Mouse (Mus musculus): ENCODE measurements around the gene Ptcd3.
"Not testable (repeated sequence)": the region's sequence is repeated elsewhere in the genome, so short reads cannot be mapped to it uniquely, and the experiment has no call there.

Ptcd3 gene

DNA sequence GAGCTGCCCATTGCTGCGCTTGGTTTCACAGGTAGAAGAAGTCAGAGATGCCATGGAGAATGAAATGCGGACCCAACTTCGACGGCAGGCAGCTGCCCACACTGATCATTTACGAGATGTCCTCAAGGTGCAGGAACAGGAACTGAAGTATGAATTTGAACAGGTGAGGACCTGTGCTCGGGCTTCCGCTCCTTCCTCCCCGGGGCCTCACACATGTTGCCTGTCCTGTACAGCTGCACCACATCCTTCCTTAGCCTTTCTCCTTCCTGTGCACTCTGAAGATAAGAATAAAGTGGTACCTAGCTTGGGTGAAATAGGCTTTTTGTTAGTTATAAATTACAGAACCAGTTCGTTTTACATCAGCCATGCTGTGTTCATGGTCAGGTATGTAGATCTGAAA is 37.2 kb downstream of the Ptcd3 start:
- DNase-seq (ENCODE audit: low read depth, low spot score) = no peak

DNA sequence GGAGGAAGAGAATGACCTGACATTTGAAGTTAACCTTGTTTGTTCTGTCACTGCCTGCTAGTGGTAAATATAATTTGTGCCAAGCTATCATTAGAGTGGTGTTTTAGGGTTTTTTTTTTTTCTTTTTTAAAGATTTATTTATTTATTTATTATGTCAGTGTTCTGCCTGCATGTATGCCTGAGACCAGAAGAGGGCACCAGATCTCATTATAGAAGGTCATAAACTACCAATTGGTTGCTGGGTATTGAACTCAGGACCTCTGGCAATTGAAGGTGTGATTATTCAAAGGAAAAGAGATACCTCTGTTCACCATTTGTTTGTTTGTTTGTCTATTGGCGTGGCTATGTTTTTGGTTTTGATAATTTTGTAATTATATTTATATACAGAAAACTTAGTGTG is 39.7 kb downstream of the Ptcd3 start:
- DNase-seq (ENCODE audit: low read depth, low spot score) = peak; percentile 50

DNA sequence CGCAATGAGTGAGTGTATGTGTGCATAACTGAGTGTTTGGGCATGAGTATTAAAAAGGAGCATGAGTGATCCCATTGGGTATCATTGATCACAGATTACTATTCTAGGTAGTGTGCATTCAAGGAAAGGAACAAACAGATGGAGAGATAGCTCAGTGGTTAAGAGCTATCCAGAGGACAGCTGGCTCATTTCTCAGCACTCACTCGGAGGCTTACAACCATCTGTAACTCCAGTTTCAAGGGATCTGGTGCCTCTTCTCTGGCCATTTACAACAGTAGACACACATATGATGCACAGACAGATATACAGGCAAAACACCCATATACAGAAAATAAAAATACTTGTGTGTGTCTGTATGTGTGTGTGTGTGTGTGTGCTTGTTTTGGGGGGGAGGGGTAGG is 40.8 kb downstream of the Ptcd3 start:
- no peak for DNase-seq (ENCODE audit: low read depth, low spot score)

DNA sequence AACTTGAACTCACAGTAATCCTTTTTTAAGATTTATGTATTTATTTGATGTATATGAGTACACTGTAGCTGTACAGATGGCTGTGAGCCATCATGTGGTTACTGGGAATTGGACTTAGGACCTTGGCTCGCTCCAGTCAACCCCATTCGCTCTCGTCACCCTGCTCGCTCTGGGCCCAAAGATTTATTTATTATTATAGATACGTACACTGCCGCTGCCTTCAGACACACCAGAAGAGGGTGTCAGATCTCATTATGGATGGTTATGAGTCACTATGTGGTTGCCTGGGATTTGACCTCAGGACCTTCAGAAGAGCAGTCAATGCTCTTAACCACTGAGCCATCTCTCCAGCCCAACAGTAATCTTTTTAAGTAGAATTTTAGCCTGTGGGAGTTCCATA is 61.6 kb downstream of the Ptcd3 start:
- DNase-seq (ENCODE audit: low read depth, low spot score) = not testable (repeated sequence)

DNA sequence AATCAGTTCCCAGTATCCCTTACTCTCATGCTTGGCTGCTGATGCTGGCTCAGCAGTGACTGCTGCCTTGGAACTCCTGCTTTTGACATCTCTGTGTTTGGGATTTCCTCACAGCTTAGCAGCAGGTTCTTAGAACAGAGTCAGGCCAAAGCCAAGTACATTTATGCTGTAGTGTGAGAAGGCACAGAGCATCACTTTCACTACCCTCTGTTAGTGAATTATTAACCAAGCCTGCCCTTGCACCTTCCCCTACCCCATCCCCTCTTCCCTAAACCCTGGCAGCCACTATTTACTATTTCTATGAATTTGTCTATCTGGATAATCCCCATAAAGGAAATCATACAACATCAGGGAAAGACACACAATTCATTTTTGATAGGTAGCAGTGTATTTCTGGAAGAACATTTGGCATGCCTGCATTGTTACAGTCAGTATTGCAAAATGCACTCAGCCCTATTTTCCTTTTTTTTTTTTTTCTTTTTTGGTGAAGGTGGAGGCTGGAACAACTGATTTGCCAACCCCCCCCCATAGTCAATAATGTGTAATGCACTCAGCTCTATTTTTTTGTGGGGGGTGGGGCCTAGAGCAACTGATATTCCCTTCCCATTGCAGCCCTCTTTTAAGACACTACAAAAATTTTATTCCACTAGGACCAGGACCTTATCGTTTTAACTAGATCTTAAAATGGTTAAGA is 67.8 kb downstream of the Ptcd3 start:
- DNase-seq (ENCODE audit: low read depth, low spot score) = no peak

DNA sequence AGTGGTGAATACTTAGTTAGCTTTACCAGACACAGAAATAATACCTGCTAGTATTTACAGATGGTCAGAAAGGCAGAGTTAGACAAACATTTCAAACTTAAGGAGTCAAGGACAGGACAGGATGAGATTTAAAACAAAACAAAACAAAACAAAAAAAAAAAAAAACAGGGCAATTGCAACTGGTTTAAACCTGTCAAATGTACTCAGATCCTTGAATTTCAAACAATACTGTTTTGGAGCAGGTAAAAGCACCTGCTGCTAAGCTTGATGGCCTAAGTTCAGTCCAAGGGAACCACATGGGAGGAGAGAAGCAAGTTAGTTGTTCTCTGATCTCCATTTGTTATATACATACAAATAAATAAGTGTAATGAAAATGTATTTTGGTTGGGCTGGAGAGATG is 68.7 kb downstream of the Ptcd3 start:
- DNase-seq (ENCODE audit: low read depth, low spot score) = peak; percentile 46

DNA sequence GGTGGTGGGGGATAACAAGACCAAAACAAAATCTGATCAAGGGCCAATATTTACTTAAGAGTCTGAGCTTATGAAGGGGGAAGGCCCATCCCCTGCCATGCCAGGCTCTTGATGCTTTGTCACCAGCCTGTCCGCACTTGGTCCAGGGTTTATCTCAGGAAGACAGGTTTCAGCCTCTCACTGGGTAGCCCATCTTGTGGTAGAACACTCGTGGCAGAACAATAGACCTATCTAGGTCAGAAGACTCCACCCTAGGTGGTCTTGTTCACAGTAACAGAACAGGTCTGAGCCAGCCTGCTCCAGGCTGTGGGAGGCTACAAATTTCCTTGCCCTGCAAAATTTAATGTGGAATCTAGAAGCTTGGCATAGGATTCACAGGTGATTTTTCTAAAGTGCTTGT is 71.7 kb downstream of the Ptcd3 start:
- peak; percentile 74 for DNase-seq (ENCODE audit: low read depth, low spot score)

DNA sequence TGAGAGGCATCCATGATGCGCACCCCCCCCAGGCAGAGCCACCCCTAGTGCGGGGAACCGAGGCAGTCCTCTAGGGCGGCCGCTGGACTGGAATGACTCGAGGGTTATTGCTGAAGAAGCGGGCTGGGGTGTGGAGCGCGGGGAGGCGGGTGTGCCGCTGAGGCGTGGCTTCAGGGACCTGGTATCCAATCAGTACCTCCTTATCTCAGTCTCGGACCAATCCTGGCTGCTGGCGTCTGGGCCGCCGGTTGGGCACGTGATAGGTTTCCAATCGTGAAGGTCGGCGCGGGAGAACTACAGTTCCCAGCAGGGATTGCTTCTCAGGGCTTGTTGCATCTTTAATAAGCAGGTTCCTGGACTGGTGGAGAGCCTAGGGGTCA is 77.0 kb downstream of the Ptcd3 start:
- peak; percentile 99 for DNase-seq (ENCODE audit: low read depth, low spot score)

DNA sequence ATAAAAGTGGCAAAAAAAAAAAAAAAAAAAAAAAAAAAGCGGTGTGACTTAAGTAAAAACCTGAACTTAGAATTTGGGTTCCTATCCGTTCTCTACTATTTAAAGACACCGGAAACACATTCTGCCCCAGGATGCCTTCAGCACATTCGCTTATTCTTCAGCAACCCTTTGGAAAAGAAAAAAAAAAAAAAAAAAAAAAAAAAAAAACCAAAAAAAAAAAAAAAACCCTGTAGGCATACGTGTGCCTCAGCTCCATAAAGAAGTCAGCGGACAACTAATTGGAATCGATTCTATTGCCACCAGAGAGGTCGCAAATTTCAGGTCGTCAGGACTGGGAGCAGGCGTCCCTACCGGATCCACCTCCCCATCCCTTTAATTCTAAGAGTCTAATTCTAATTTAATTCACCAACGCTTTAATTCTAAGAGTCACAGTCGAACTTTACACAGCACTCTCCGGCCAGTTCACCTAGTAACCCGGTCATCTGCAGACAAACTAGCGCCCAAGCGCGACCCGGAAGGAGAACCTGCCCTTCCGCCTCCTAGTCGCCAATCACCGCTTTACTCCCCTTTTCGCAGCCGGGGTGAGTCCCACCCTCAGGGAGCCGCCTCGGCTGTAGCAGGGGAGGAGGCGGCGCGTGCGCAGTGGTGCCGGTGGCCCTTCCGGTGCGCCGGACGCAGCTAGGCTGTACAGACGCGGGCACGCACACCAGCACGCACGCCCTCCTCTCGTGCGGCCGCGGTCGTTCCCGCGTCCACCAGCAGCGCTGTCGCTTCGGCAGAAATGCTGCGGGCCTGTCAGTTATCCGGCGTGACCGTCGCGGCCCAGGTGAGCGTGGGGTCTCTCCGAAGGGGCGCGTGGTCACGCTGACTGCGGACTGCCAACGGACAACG is 77.6 kb downstream of the Ptcd3 start, which contains the start of gene Immt:
Gene Immt, plus strand, starts transcription at position 642 of the 891 bp plus-strand sequence.
- DNase-seq (ENCODE audit: low read depth, low spot score) = peak; percentile 99

Data from ZHBTc4 (cell line).